Mouse (Mus musculus) gastrocnemius, postnatal 14 days (tissue): ENCODE measurements around the gene Cib2. TPM values are rescaled to one million over a fixed set of nuclear protein-coding genes. Genes with fewer than 3 reads are reported as not detected.

ENCODE experiments used
- DNase-seq: peaks from one replicate; pipeline ENCODE4 v3.0.0; 2021; ENCODE audit warnings: mixed read lengths
- intact Hi-C: fragments of 180-260 bp; cut with DNase I; formaldehyde crosslinking; loops from one replicate; pipeline ENCODE4 v1.15.1; 2025; ENCODE audit warnings: low total_unique reads
- total RNA-seq, 2 experiments: library from RNA; stranded (reverse); gene quantifications; 2 replicates each; pipeline ENCODE4 v1.2.3; 2021

The Cib2 gene
- total RNA-seq, 2 experiments from 2014 or later, result 38.0 to 41.9 TPM

DNA sequence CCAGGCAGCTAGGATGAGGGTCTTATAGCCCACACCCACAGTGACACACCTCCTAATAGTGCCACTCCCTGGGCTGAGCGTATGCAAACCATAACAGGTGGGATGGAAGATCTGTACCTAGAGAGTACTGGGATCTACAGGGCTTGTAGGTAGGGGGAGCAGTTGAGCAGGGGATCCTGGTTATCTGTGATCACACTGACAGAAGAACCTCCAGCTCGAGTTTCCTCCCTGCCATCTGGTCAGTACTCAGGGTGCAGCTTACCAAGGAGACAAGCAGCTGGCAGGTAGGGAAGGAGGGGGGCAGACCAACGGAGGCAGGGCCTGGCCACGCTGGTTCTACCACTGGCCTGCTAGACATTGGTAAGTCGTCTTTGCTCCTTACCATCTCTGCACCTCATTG, 7.6 kb downstream of the Cib2 start:
- intact Hi-C loops, result no loop called here

DNA sequence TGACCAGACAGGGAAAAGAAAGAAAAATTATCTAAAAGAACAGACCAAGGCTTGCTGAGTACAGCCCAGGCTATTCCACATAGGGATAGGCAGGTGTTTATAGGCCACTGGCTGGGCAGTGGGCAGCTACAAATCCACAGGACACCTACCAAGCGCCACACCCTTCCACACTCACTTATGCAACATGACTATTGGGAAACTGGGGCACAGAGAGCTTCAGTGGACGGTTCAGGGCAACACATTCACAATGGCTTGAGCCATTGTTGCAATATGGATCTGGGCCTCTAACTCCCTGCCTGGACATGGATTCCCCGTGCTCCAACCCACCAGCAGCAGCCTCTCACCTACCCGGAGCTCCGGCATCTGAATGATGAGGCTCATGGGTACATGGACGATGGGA, 10.6 kb downstream of the Cib2 start:
- intact Hi-C loops, result loop anchor here (5.0 kb wide), 1 partner anchor 128 kb away; no protein-coding TSS in a partner anchor
- no peak for DNase-seq

More for the DNA sequence above, 7.6 kb downstream of the Cib2 start:
- DNase-seq, result peak; percentile 27

DNA sequence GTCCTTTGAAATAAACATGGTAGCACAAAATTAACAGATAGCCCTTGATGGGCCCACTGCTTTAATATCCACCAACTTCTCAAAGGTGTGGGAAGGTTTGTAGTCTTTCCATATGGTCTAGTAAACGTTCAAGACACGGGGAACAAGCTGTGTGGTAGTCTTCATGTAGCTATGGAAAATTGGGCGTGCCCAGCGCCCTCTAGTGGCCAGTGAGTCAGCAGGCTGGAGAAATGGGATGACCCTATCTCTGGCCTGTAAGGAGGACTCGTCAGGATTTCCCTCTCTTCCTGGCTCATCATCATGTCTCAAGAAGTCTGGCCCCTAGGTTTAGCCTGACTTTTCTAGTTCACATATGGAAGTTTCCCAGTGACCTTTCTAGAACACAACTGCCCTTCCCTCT, 12.5 kb downstream of the Cib2 start:
- DNase-seq, result peak; percentile 43
- intact Hi-C loops, result loop anchor here (5.0 kb wide), 1 partner anchor 130 kb away; no protein-coding TSS in a partner anchor

- intact Hi-C loops, result loop anchor here (5.0 kb wide), 2 partner anchors 103 to 132 kb away; no protein-coding TSS in a partner anchor
- no peak for DNase-seq
These were observed 15.1 kb downstream of the Cib2 start for GRCm38 (mm10) chr9:54544954-54545315.

- intact Hi-C loops, result loop anchor here (5.0 kb wide), 1 partner anchor 102 kb away; no protein-coding TSS in a partner anchor
- no peak for DNase-seq
These were observed 15.6 kb downstream of the Cib2 start for GRCm38 (mm10) chr9:54544212-54544953.

- intact Hi-C loops, result loop anchor here (5.0 kb wide), 1 partner anchor 98 kb away; no protein-coding TSS in a partner anchor
These were observed 19.2 kb downstream of the Cib2 start for GRCm38 (mm10) chr9:54540801-54541200.

DNA sequence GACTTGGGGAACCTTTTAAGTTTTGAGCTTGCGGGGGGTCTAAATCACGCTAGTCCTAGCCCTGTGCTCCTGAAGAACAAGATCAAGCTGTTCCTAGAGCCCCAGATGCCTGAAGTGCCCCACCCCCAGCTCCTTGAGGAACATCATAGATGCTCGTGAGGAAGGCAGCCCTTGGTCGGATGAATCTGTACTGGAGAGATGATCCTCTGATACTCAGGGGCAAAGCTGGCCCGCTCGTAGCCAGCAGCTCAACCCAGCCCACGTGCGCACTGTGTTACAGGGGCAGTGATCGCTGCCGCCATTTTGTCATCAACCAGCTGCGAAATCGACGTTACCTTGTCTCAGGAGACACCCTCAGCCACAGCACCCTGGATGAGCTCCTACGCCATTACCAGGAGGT, 21.3 kb downstream of the Cib2 start, which contains the start of gene Sh2d7:
TSS of gene Sh2d7 (plus strand) at position 301 of the 400 bp plus-strand sequence.
- intact Hi-C loops, result no loop called here
- DNase-seq, result no peak

More at GRCm38 (mm10) chr9:54540801-54541200, 19.2 kb downstream of the Cib2 start:
- DNase-seq, result no peak

DNA sequence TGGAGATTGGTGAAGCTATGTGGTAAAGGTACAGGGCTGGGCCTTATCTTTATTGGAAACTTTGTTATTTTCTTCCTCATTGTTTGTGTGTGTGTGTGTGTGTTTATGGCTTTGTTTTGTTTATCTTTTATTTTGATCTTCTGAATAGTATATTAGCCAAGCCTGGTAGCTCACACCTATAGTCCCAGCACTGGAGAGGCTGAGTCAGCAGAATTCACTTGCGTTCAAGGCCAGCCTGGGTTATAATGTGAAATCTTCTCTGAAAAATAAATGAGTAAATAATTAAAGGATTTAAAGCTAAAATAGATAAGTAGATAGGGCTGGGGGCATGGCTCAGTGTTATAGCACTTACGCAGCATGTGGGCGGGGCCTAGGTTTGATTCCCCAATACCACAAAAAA, 21.8 kb downstream of the Cib2 start:
- DNase-seq, result no peak
- intact Hi-C loops, result no loop called here

GRCm38 (mm10) chr9:54537480-54537879, 22.5 kb downstream of the Cib2 start:
- DNase-seq, result no peak
- intact Hi-C loops, result no loop called here

DNA sequence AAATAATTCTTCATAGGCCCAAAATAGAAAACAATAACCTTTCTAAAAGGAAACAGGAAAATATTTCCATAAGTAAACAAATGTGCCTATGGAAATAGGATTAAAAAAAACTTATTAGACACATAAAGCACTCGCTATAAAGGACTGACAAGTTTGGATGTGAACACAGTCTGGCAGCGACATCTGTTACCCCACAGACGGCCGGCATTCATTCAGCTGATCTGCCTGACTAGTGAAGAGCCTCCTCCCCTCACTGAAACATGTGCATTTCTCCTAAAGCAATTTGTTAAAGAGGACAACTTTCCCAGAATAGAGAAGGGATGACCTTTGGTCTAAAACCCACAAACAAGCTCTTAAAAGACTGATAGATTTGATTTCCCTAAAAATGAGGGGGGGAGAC, 23.0 kb downstream of the Cib2 start:
- no peak for DNase-seq
- intact Hi-C loops, result no loop called here

DNA sequence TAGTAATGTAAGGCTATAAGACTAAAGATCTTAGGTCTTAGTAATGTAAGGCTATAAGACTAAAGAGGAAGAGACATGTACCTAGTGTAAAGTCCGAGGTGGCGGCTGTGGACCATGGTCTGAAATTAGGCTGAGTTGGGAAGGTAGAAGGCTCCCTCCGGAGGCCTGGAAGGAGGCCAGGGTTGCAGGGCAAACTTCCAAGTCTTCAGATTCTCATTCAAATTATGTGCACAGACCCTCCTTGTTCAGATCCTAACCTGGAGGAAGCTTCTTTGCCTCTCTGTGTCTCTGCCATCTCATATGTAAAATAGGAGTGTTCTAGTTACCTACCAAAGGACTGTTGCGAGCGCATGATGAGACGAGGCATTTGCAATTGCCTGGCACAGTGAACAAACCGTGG, 23.8 kb downstream of the Cib2 start:
- intact Hi-C loops, result no loop called here
- DNase-seq, result no peak

DNA sequence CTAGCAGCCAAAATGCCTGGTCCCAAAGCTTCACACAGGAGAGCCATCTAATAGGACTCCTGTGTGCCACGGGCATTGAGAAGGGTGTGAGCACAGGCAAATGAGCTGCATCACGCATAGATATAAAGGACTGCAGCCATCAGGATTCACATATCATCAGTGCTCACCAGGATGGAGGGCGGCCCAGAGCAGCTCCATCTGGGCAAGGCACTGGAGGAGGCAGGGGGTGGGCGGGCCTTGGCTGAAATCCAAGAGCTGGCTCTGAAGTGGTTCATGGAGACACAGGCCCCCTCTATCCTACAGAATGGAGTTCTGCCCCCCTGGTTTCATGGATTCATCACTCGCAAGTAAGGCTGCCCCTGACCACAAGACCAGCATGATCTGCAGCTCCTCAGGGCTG, 26.0 kb downstream of the Cib2 start:
- no peak for DNase-seq
- intact Hi-C loops, result no loop called here

GRCm38 (mm10) chr9:54532926-54533325, 27.1 kb downstream of the Cib2 start:
- intact Hi-C loops, result no loop called here
- DNase-seq, result no peak

- no peak for DNase-seq
- intact Hi-C loops, result no loop called here
These were observed 28.6 kb downstream of the Cib2 start for GRCm38 (mm10) chr9:54531421-54531820.

DNA sequence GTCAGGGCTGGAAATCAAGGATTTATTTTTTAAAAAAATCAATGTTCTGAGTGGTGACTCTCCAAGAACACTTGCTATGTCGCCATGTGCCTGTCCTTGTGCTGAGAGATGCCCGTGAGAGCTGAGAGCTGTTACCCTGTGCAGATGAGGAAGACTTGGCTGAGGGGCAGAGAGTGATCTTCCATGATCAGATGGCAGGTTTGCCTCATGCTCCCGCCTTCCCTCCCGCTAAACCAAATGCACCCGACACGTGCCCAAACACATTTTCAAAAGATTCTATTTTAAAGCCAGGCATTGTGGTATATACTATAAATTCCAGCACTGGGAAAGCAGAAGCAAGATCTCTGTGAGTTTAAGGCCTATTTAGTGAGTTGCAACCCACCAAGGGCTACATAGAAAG, 29.2 kb downstream of the Cib2 start:
- intact Hi-C loops, result no loop called here
- no peak for DNase-seq

DNA sequence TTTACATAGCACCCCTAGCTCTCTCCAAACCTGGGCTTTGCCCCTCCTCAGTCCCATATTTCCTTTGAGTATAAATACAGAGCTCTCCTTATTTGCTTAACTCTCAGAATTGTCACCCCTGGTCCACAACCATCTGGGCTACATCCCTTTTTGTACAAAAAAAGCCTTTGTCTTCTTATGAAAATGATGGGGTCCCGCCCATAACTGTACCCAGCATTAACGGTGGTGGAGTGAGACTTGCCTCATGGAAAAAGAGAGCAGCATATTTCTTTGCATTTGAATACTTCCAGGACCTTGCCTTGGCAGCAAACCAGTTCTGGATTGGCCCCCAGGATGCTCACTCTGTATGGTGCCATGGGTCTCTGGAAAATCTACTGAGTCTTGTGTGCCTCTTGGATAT, 30.1 kb downstream of the Cib2 start:
- intact Hi-C loops, result no loop called here
- no peak for DNase-seq

DNA sequence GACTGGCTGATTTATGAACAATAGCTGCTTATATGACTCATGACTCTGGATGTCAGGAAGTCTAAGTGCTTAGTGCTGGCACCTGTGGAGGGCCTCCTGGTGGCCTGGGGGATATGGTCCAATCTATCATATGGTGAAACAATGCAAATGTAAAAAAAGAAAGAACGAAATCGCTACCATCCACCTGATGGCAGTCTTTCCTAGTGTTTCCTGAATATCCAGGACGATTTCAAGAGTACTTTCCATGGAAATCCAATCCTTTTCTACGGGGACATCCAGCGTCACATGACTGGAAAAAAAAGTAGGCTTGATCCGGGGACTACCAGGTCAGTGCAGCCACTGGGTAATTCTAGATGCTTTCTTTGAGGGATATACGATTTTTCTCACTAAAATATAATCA, 32.3 kb downstream of the Cib2 start:
- DNase-seq, result no peak
- intact Hi-C loops, result no loop called here

- intact Hi-C loops, result no loop called here
- no peak for DNase-seq
These were observed 39.7 kb downstream of the Cib2 start for GRCm38 (mm10) chr9:54520286-54520685.

DNA sequence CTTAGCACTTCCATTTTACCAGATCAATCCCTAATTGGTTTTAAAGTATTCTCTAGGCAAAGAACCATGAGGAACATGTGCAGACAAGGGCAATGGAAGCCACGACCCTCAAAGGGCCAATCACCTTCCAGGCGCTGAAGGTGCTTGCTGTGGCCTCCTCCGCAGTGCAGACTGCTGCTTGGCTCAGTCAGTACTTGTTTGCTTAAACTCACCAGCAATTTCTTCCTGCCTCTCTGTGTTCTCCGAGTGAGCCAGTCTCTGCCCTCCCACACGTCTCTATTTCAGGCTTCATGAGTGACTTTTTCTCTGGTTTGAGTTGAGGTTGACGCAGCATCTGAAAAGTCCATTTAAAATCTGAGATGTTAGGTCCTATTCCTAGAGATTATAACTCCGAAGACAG, 41.1 kb downstream of the Cib2 start:
- DNase-seq, result no peak
- intact Hi-C loops, result no loop called here

DNA sequence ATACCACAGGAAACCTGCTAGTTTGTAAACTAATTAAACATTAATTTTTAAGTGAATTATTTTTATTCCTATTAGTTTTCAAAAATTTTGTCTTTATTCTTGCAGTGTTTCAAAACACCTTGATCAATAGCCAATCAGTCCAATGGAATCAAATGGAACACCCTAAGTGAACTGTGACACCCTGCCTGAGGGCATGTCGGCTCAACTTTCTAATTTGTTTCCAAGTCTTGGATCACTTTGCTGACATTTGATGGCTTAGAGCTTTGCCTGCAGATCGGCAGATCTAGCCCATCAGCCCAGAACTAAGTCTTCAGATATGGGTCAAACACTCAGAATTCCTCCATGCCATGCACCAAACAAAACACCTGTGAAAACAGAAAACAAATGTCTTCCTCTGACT, 44.0 kb downstream of the Cib2 start:
- intact Hi-C loops, result no loop called here
- no peak for DNase-seq

GRCm38 (mm10) chr9:54502873-54503272, 57.1 kb downstream of the Cib2 start:
- intact Hi-C loops, result no loop called here
- DNase-seq, result no peak
